Mouse (Mus musculus) gastrocnemius, postnatal 4 days (tissue): Measurements from ENCODE around the gene Tm9sf3. TPM values are rescaled to one million over a fixed set of nuclear protein-coding genes. Genes with fewer than 3 reads are reported as not detected.
"Not testable (repeated sequence)": the region's sequence is repeated elsewhere in the genome, so short reads cannot be mapped to it uniquely, and the experiment has no call there.

Experiments
- DNase-seq, 2 experiments: peaks; one replicate each; pipeline ENCODE4 v3.0.0; 2021 to 2022; ENCODE audit warnings: low spot score in 2 of 2, mixed read lengths in 2 of 2
- long read RNA-seq, 2 experiments: library from polyadenylated mRNA; stranded (forward); transcript quantifications; one replicate each; pipeline ENCODE4 v2.0.0; 2021
- total RNA-seq, 2 experiments: library from RNA; stranded (reverse); gene quantifications; 2 replicates each; pipeline ENCODE4 v1.2.3; 2021

The Tm9sf3 gene
- total RNA-seq = 100 to 1,000 TPM; 115 to 127 TPM
- long read RNA-seq, experiment 1, transcript Tm9sf3-202 (15 exons, 3,170 nt) = major isoform, 311 of 347 reads
- long read RNA-seq, experiment 1, partial matches to known transcripts = 8 of 347 reads
- long read RNA-seq, experiment 1, other reads (novel, unspliced or antisense) = 28 of 347 reads
- long read RNA-seq, experiment 2, transcript Tm9sf3-202 (15 exons, 3,170 nt) = major isoform, 317 of 341 reads
- long read RNA-seq, experiment 2, partial matches to known transcripts = 9 of 341 reads
- long read RNA-seq, experiment 2, other reads (novel, unspliced or antisense) = 15 of 341 reads

- DNase-seq = peak; percentile 86 to 91
Measured at GRCm38 (mm10) chr19:41263630-41264295, at the start of gene Tm9sf3. Tm9sf3 (minus strand) TSS chr19:41263997.

- DNase-seq = not testable (repeated sequence)
Measured at GRCm38 (mm10) chr19:41312587-41312986, 48.8 kb upstream of the Tm9sf3 start.

GRCm38 (mm10) chr19:41312027-41312426 lies 48.2 kb upstream of the Tm9sf3 start:
- no peak for DNase-seq

- DNase-seq = no peak
Measured at GRCm38 (mm10) chr19:41310971-41311703, 47.3 kb upstream of the Tm9sf3 start.

GRCm38 (mm10) chr19:41303933-41304332 lies 40.1 kb upstream of the Tm9sf3 start:
- DNase-seq = no peak

- no peak for DNase-seq
Measured at GRCm38 (mm10) chr19:41303433-41303832, 39.6 kb upstream of the Tm9sf3 start.

GRCm38 (mm10) chr19:41301856-41302255 lies 38.1 kb upstream of the Tm9sf3 start:
- DNase-seq = no peak

GRCm38 (mm10) chr19:41299446-41299845 lies 35.6 kb upstream of the Tm9sf3 start:
- no peak for DNase-seq

GRCm38 (mm10) chr19:41290952-41291619 lies 27.3 kb upstream of the Tm9sf3 start:
- no peak for DNase-seq

GRCm38 (mm10) chr19:41288568-41288967 lies 24.8 kb upstream of the Tm9sf3 start:
- DNase-seq = no peak

- no peak for DNase-seq
Measured at GRCm38 (mm10) chr19:41287224-41287623, 23.4 kb upstream of the Tm9sf3 start.

- no peak for DNase-seq
Measured at GRCm38 (mm10) chr19:41284515-41284914, 20.7 kb upstream of the Tm9sf3 start.

- no peak for DNase-seq
Measured at GRCm38 (mm10) chr19:41282718-41283117, 18.9 kb upstream of the Tm9sf3 start.

GRCm38 (mm10) chr19:41282216-41282615 lies 18.4 kb upstream of the Tm9sf3 start:
- DNase-seq = no peak

- DNase-seq = no peak
Measured at GRCm38 (mm10) chr19:41279724-41280244, 16.0 kb upstream of the Tm9sf3 start.

- no peak for DNase-seq
Measured at GRCm38 (mm10) chr19:41278606-41279005, 14.8 kb upstream of the Tm9sf3 start.

- DNase-seq = no peak
Measured at GRCm38 (mm10) chr19:41275588-41275987, 11.8 kb upstream of the Tm9sf3 start.

GRCm38 (mm10) chr19:41270906-41271305 lies 7.1 kb upstream of the Tm9sf3 start:
- DNase-seq = no peak

GRCm38 (mm10) chr19:41270151-41270727 lies 6.4 kb upstream of the Tm9sf3 start:
- DNase-seq = no peak

- DNase-seq = no peak
Measured at GRCm38 (mm10) chr19:41266251-41266901, 2.6 kb upstream of the Tm9sf3 start.
